Mouse (Mus musculus): ENCODE results near the gene Med26. TPM values are rescaled to one million over a fixed set of nuclear protein-coding genes. Genes with fewer than 3 reads are reported as not detected.

The Med26 gene
- 7.1 TPM for polyA plus RNA-seq (2017; shearing (Covaris generic))

GRCm38 (mm10) chr8:72547802-72548643, at the start of gene Med26:
Gene Med26 (minus strand): TSS chr8:72548270.

DNA sequence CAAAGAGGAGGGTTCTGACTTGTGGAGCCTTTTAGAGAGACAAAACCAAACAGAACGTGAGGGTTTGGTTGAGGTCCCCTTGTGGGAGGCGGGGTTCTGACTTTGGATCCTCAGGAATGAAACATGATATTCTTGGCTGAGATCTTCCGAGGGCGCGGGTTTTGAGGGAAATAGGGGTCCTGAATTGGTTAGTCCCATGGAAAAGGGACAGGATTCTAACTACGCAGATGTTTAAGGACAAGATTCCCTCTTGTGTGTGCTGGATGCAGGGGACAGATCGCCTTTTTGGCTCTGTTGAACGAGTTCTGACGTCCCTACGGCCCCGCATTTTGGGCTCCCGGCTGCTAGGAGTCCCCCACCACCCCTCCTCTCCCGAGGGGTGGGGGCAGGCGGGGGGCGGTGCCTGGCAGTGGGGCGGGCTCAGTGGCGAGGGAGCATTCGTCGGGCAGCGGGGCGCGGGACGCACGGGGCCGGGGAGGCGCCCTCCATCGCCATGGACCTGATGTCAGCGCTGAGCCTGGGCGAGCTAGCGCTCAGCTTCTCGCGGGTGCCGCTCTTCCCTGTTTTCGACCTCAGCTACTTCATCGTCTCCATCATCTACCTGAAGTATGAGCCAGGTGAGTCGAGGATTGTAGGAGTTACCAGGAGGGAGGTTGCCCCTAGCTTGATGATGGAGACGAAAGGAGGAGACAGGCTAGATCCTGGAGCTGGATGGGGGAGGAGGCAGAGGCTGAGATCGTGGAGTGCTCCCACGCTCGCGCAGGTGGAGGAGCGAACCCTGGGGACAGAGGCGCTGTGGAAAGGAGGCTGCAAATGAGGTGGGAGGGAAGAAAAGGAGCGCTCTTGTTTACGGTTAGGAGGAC, 23.8 kb upstream of the Med26 start, which contains the start of gene Tmem38a:
TSS of gene Tmem38a (plus strand) at position 445 of the 863 bp plus-strand sequence.

GRCm38 (mm10) chr8:72570633-72571610, 22.9 kb upstream of the Med26 start, which contains the start of gene Smim7:
Gene Smim7 (minus strand): TSS chr8:72571088.

DNA sequence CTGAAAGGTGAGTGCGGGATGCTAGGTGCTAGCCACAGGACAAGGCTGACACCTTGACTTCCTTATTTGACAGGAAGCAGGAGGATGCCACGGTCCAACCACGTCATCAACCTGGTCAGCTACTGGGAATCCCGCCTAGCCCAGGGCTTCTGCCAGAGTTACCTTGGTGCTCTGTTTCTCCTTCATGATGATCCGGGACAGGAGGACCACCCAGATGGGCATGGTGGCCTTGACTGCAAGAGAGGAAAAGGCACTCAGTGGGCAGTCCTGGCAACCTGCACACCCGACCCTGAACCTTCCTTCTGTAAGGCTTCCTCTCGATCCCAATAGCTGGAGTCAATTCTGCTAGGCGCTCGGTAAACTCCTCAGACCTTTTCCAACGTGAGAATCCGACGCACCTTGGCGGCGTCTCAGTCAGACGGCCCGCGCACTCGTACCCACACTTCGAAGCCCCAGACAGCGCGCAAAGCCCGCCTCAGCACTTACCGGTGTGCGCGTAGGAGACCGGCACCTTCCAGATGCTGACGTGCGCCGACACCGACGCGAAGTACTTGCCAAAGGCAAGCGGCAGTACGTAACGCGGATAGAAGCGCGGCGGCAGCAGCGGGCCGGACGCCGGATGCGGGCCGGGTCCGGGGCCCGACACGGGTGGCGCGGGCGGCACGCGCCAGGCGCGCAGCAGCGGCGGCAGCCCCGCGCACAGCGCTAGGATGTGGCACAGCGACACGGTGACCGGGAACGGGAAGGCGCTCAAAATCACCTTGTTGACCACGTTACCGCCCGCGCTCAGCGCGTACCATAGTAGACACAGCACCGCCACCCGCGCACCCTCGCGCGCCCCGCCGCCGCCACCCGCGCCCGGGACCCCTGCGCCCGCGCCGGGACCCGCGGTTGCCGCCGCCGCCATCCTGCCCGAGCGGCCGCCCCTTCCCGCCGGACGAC, 56.1 kb downstream of the Med26 start, which contains the start of gene Slc35e1:
TSS of gene Slc35e1 (minus strand) at position 935 of the 942 bp plus-strand sequence.

DNA sequence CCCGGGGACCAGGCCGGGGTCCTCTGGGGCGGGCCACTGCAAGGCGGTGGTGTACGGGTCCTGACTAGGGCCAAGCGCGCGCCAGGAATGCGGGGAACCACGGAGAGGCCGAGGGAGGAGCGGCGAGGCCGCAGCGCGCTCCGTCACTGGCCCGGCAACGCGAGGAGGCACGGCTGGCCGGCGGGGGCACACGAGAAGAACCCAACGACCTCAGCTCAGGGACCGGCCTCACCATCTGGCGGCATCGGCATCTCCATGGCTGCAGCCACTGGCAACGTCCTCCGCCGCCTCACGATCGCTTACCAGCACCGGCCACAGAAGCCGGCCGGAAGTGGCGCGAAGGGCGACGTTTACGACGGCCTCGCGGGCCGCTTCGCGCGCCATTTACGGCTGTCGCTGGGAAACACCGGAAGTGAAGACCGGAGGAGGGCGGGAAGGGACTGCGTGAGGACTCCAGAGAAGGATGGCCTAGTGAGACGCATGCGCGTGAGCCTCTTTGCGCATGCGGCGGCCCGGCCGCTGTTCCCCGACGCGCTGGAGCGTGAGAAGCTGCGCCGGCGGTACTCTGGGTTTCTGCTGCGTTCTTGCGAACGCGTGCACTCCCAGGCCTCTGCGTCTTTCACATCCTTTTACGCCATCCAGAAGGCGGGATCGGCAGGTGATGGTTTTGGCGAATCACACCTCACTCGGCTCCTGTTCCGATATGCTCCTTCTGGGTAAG, 73.1 kb downstream of the Med26 start, which contains the start of gene Cherp:
TSS of gene Cherp (minus strand) at position 401 of the 721 bp plus-strand sequence.

Other genes with a start within 250 kb of the Med26 start
- gene Gm10282, start 243.0 kb downstream of the Med26 start, polyA plus RNA-seq (2017; shearing (Covaris generic)), result 6.2 TPM
- 12.4 TPM for gene Klf2, start 229.2 kb downstream of the Med26 start, polyA plus RNA-seq (2017; shearing (Covaris generic))
- 55.5 TPM for gene Eps15l1, start 126.8 kb downstream of the Med26 start, polyA plus RNA-seq (2017; shearing (Covaris generic))
- 0.35 TPM for gene Calr3, start 104.4 kb downstream of the Med26 start, polyA plus RNA-seq (2017; shearing (Covaris generic))
- gene 1700030K09Rik, start 104.4 kb downstream of the Med26 start, polyA plus RNA-seq (2017; shearing (Covaris generic)), result 9.6 TPM
- gene Cherp, start 73.0 kb downstream of the Med26 start, polyA plus RNA-seq (2017; shearing (Covaris generic)), result 119 TPM
- 4.3 TPM for gene Slc35e1, start 55.7 kb downstream of the Med26 start, polyA plus RNA-seq (2017; shearing (Covaris generic))
- 64.8 TPM for gene Smim7, start 22.8 kb upstream of the Med26 start, polyA plus RNA-seq (2017; shearing (Covaris generic))
- gene Tmem38a, start 23.8 kb upstream of the Med26 start, polyA plus RNA-seq (2017; shearing (Covaris generic)), result 1.5 TPM
- not detected for gene Nwd1, start 98.4 kb upstream of the Med26 start, polyA plus RNA-seq (2017; shearing (Covaris generic))
- 217 TPM for gene Sin3b, start 175.0 kb upstream of the Med26 start, polyA plus RNA-seq (2017; shearing (Covaris generic))
- 13.2 TPM for gene F2rl3, start 213.6 kb upstream of the Med26 start, polyA plus RNA-seq (2017; shearing (Covaris generic))

Data from activated CD4-positive, CD25-positive, alpha-beta regulatory T cell, adult 9 weeks (primary cell).